Mouse (Mus musculus) testis, adult 2 months (tissue): Measurements from ENCODE around the gene Sp2.

Experiments
- CTCF ChIP-seq: fragments of 200-500 bp; IDR thresholded peaks from 2 replicates; pipeline ENCODE4 v1.5.1; 2012; ENCODE audit warnings: low read depth, mild to moderate bottlenecking, inconsistent platforms, low read length, moderate library complexity; ENCODE audit not compliant: control insufficient read depth, insufficient read depth, insufficient replicate concordance
- POLR2A ChIP-seq: fragments of 200-500 bp; IDR thresholded peaks from 2 replicates; pipeline ENCODE4 v1.6.1; 2012; ENCODE audit warnings: low read depth, mild to moderate bottlenecking, inconsistent platforms, low read length, moderate library complexity; ENCODE audit not compliant: control insufficient read depth

- no peak for TF ChIP-seq POLR2A
- no peak for TF ChIP-seq CTCF
These were observed 29.9 kb downstream of the Sp2 start for GRCm38 (mm10) chr11:96952896-96953295.
